Mouse (Mus musculus) left cerebral cortex, adult 11 months (tissue): ENCODE measurements around the gene Fam162a.
"Not testable (repeated sequence)": the region's sequence is repeated elsewhere in the genome, so short reads cannot be mapped to it uniquely, and the experiment has no call there.

Experiments used
- DNase-seq: peaks from one replicate; pipeline ENCODE4 v3.0.0; 2022; ENCODE audit warnings: low spot score

Gene Fam162a

GRCm38 (mm10) chr16:36057933-36058475, 13.4 kb downstream of the Fam162a start:
- no peak for DNase-seq

- no peak for DNase-seq
Measured at GRCm38 (mm10) chr16:36056416-36056815, 15.0 kb downstream of the Fam162a start.

GRCm38 (mm10) chr16:36054920-36055319, 16.5 kb downstream of the Fam162a start:
- DNase-seq = no peak

- no peak for DNase-seq
Measured at GRCm38 (mm10) chr16:36053524-36054275, 17.7 kb downstream of the Fam162a start.

GRCm38 (mm10) chr16:36051491-36051890, 19.9 kb downstream of the Fam162a start:
- DNase-seq = no peak

- DNase-seq = no peak
Measured at GRCm38 (mm10) chr16:36047538-36047937, 23.9 kb downstream of the Fam162a start.

- DNase-seq = no peak
Measured at GRCm38 (mm10) chr16:36043964-36044363, 27.4 kb downstream of the Fam162a start.

GRCm38 (mm10) chr16:36043073-36043472, 28.3 kb downstream of the Fam162a start:
- DNase-seq = no peak

GRCm38 (mm10) chr16:36041625-36042020, 29.8 kb downstream of the Fam162a start:
- no peak for DNase-seq

- peak; percentile 95 for DNase-seq
Measured at GRCm38 (mm10) chr16:36040640-36041624, 30.5 kb downstream of the Fam162a start, which contains the start of gene Wdr5b. Gene Wdr5b (plus strand): TSS chr16:36041190.

- not testable (repeated sequence) for DNase-seq
Measured at GRCm38 (mm10) chr16:36028120-36028519, 43.3 kb downstream of the Fam162a start.

- DNase-seq = no peak
Measured at GRCm38 (mm10) chr16:36016335-36016734, 55.1 kb downstream of the Fam162a start.

GRCm38 (mm10) chr16:36008396-36008795, 63.0 kb downstream of the Fam162a start:
- DNase-seq = no peak

- not testable (repeated sequence) for DNase-seq
Measured at GRCm38 (mm10) chr16:35998852-35999251, 72.5 kb downstream of the Fam162a start.
